Mouse (Mus musculus): Measurements from ENCODE around the gene Nr0b2.
"Not testable (repeated sequence)": the region's sequence is repeated elsewhere in the genome, so short reads cannot be mapped to it uniquely, and the experiment has no call there.

The Nr0b2 gene

GRCm38 (mm10) chr4:133552768-133553447 lies at the start of gene Nr0b2:
Gene Nr0b2 (plus strand): TSS chr4:133553376.
- no peak for DNase-seq (ENCODE audit: low read depth, low spot score)

- no peak for DNase-seq (ENCODE audit: low read depth, low spot score)
Measured at GRCm38 (mm10) chr4:133504300-133504699, 48.9 kb upstream of the Nr0b2 start.

GRCm38 (mm10) chr4:133504755-133505485 lies 48.3 kb upstream of the Nr0b2 start:
- no peak for DNase-seq (ENCODE audit: low read depth, low spot score)

DNA sequence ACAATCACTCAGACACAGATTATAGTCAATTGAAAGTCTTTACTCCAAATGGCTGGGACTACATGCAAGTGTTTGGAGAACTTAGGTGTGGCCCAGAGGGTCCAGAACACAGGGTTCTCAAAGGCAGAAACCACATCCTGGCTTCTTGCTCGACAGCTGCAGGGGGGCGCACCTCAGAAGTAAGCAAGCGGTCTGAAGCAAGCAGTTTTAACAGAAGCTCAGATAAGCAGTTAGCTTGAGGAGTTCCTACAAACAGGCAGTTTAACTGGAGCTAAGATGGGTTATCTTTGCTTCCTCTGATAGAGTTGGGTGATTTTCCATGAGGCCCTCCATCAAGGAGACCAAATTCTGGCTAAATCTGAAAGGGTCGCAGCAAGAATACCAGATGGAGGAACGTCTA lies 46.6 kb upstream of the Nr0b2 start:
- no peak for DNase-seq (ENCODE audit: low read depth, low spot score)

GRCm38 (mm10) chr4:133508990-133509389 lies 44.2 kb upstream of the Nr0b2 start:
- no peak for DNase-seq (ENCODE audit: low read depth, low spot score)

DNA sequence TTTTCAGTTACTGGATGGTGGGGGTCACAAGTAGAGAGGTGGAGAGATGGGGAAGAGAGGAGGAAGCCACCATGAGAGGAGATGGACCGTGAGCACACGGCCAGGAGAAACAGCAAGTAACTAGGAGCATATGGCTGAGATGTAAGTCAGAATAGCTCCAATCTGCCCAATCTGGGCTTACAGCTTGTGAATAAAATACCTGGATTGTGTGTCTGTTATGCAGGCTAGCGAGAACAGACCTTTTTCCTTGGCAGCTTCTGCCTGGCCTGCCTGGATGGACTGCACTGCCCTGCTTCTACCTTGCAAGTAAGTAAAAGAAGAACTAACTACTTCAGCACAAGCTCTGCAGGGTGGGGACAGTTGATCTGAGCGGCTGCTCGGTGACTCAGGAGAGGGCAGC lies 42.1 kb upstream of the Nr0b2 start:
- DNase-seq (ENCODE audit: low read depth, low spot score), result no peak

DNA sequence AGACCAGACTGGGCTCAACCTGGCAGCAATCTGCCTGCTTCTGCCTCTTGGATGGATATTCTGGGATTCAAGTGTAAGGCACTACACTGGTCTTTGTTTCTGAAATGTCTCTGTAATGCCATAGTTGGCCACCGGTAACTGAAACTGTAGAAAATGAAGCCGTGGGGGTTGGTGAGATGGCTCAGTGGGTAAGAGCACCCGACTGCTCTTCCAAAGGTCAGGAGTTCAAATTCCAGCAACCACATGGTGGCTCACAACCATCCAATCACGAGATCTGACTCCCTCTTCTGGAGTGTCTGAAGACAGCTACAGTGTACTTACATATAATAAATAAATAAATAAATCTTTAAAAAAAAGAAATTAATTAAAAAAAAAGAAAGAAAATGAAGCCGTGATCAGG lies 40.7 kb upstream of the Nr0b2 start:
- DNase-seq (ENCODE audit: low read depth, low spot score), result not testable (repeated sequence)

- DNase-seq (ENCODE audit: low read depth, low spot score), result peak; percentile 52
Measured at GRCm38 (mm10) chr4:133512972-133513371, 40.2 kb upstream of the Nr0b2 start.

GRCm38 (mm10) chr4:133518601-133519368 lies 34.4 kb upstream of the Nr0b2 start, which contains the start of gene Kdf1:
Gene Kdf1 (plus strand): TSS chr4:133518963.
- DNase-seq (ENCODE audit: low read depth, low spot score), result no peak

- no peak for DNase-seq (ENCODE audit: low read depth, low spot score)
Measured at GRCm38 (mm10) chr4:133519369-133519665, 33.9 kb upstream of the Nr0b2 start.

GRCm38 (mm10) chr4:133521502-133521901 lies 31.7 kb upstream of the Nr0b2 start:
- DNase-seq (ENCODE audit: low read depth, low spot score), result no peak

DNA sequence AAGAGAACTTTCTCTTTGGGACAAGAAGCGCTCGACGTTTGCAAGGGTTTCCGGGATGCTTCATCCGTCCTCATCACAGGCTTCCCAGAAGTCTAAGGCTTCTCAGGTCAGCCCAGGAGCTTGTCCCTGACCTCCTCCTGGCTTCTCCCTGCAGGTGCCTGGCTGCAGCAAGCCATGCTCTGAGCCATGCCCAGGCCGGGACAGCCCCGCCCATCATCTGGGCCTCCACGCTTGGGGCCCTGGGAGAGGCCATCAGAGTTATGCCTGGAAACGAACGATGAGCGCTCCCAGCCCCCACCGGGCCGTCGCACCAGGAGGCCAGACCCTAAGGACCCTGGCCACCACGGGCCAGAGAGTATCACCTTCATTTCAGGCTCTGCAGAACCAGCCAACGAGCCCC lies 25.4 kb upstream of the Nr0b2 start:
- no peak for DNase-seq (ENCODE audit: low read depth, low spot score)

DNA sequence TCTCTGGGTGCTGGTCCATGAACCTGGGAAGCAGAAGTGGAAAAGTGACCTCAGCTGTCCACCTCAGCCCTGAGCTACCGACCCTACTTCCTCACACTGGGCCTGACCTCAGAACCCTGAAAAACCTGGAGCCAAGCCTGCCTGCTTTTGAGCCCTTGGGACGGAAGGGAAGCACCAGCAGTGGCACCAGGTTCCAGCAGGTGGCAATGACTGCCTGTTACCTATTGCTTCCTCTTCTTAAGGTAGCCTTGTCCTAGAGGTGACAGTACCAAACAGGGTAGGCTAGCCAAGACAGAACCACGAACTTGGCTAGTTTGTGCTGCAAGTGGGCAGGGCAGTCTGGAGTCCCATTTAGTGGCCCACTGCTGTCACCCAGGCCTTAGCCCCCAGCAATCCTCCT lies 20.4 kb upstream of the Nr0b2 start:
- no peak for DNase-seq (ENCODE audit: low read depth, low spot score)

GRCm38 (mm10) chr4:133536081-133536480 lies 17.1 kb upstream of the Nr0b2 start:
- DNase-seq (ENCODE audit: low read depth, low spot score), result no peak

DNA sequence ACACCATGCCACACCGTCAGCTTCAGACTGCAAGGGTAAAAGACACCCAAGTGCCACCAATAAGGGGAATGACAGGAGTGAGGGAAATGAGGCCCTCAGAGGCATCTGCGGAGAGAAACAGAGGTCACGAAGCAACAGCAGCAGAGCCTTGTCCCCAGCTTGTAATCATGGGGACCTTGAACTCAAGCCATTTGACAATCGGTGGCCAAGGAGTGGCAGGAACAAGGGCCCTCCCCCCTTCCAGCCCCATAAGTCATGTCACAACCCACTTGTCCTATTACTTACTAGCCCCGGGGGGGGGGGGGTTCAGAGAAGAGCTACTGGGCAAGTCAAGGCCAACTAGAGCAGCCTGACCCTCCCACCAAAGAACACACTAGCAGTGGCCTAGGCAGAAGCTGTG lies 16.5 kb upstream of the Nr0b2 start:
- no peak for DNase-seq (ENCODE audit: low read depth, low spot score)

- peak; percentile 92 for DNase-seq (ENCODE audit: low read depth, low spot score)
Measured at GRCm38 (mm10) chr4:133545272-133546231, 7.6 kb upstream of the Nr0b2 start, which contains the start of gene Nudc. Gene Nudc (minus strand): TSS chr4:133545996.

DNA sequence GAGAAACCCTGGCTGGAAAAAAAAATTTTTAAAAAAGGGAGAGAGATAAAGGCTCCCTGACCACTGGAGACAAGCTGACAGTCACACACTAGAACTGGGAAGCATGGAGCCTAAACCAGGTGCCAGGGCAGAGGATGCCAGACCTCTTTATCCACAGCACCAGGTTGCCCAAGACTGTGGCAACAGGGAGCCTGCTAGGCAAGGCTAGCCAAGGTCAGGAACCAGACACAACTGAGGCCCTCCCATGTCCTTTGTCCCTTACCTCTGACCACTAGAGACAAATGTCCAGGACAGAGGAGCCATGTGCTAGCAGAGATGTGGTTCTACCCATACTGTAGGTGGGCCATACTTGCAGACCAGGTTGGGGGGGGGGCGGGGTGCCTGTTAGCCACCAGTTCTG lies 1.1 kb upstream of the Nr0b2 start:
- DNase-seq (ENCODE audit: low read depth, low spot score), result no peak

DNA sequence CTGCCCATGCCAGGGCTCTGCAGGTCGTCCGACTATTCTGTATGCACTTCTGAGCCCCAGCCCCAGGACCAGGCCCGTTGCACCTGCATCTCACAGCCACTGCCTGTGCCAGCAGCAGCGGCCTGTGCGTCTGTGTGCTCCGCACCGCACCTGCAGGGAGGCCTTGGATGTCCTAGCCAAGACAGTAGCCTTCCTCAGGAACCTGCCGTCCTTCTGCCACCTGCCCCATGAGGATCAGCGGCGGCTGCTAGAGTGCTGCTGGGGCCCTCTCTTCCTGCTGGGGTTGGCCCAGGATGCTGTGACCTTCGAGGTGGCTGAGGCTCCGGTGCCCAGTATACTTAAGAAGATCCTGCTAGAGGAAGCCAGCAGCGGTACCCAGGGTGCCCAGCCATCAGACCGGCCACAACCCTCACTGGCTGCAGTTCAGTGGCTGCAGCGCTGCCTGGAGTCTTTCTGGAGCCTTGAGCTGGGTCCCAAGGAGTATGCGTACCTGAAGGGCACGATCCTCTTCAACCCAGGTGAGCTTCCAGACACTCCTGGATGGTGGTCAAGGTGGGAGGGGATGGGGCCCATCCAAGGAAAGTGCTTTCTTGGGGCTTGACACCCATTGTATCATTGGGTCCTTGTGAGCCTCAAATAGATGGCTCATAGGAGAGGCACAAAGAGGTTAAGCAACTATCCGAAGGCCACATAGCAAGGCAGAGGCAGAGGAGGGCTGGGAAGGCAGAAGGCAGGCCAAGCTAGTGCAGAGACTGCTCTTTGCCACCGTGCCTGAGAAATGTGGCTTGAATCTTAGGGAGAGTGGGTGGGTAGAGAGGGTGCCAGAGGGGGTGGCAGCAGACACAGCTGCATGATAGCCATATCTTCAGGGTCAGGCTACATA lies 513 bp downstream of the Nr0b2 start:
- DNase-seq (ENCODE audit: low read depth, low spot score), result no peak

DNA sequence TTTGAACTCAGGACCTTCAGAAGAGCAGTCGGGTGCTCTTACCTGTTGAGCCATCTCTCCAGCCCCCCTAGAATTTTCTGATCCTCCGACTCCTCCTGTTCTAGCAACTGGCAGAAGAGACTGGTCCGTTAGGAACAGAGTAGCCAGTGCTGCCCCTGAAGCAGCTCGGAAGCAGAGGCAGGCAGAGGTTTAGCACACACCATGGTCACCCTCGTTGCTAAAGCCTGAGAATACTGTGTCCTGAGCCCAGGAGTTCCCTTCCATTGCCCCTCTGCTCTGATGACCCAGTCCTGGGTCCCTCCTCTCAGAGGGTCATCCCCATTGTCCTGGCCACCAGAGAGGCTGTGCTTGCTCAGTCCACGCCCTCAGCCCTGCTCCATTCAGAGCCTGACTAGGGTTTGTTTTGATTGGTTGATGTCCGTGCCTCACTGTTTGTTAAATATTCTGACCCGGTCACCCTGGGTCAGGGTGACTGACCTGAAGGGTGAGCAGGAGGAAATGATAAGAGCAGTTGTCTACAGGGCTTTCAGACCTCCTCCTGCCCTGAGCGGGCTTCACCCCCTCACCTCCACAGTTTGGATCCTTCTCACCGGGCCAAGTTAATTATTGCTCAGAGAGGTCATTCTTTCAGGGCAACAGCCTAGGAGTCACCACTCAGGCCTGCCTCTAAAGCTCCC lies 4.0 kb downstream of the Nr0b2 start:
- DNase-seq (ENCODE audit: low read depth, low spot score), result no peak

DNA sequence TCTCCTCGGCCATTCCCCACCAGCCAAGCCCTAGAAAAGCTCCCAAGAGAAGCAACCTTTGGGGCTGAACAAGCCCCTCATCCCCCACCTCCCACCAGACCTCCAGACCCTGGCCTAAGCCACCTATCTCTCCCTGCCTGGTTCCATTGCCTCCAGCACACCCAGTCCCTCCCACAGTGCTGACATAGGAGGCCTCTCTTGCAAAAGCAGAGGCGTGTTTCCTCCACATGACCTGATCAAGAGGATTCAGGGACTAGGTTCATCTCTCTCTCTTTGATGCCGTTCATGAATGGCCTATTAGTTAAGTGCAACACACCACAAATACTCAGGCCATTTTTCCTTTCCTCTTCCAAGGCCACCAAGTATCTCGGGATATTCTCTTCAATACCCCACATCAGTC lies 6.7 kb downstream of the Nr0b2 start:
- no peak for DNase-seq (ENCODE audit: low read depth, low spot score)

Measured in WW6 (cell line).